Mouse (Mus musculus) liver, embryonic 12.5 days (tissue): ENCODE measurements around the gene Sulf2. TPM values are rescaled to one million over a fixed set of nuclear protein-coding genes. Genes with fewer than 3 reads are reported as not detected.

Experiments
- ATAC-seq: fragments of 200-750 bp; cut with Nextera tagmentation; 2 replicates; pipeline ENCODE4 v1.8.0; 2017; ENCODE audit warnings: moderate number of reproducible peaks, mild to moderate bottlenecking, moderate library complexity
- H3K27ac ChIP-seq: fragments of 300-500 bp; sonication (generic); 2 replicates; pipeline ENCODE4 v1.5.1; 2016; ENCODE audit warnings: mild to moderate bottlenecking
- H3K27me3 ChIP-seq: fragments of 300-500 bp; sonication (generic); replicated peaks from 2 replicates; pipeline ENCODE4 v1.6.1; 2016; ENCODE audit warnings: mild to moderate bottlenecking, moderate library complexity
- H3K36me3 ChIP-seq: fragments of 300-500 bp; sonication (generic); 2 replicates; pipeline ENCODE4 v1.6.1; 2016; ENCODE audit warnings: mild to moderate bottlenecking, moderate library complexity
- H3K4me1 ChIP-seq: fragments of 300-500 bp; sonication (generic); 2 replicates; pipeline ENCODE4 v1.6.1; 2016
- H3K4me2 ChIP-seq: fragments of 300-500 bp; sonication (generic); 2 replicates; pipeline ENCODE4 v1.6.1; 2016; ENCODE audit warnings: mild to moderate bottlenecking, moderate library complexity
- H3K4me3 ChIP-seq: fragments of 300-500 bp; sonication (generic); 2 replicates; pipeline ENCODE4 v1.5.1; 2016; ENCODE audit warnings: mild to moderate bottlenecking, moderate library complexity
- H3K9ac ChIP-seq: fragments of 300-500 bp; sonication (generic); 2 replicates; pipeline ENCODE4 v1.6.1; 2016; ENCODE audit warnings: mild to moderate bottlenecking, moderate library complexity
- H3K9me3 ChIP-seq: fragments of 300-500 bp; sonication (generic); replicated peaks from 2 replicates; pipeline ENCODE4 v1.6.1; 2016; ENCODE audit warnings: mild to moderate bottlenecking, moderate library complexity
- whole genome bisulfite sequencing: fragments of 180-500 bp; shearing (Covaris S2); methylation state at CpG from one replicate; pipeline ENCODE4 v1.1.7; 2016; ENCODE audit not compliant: insufficient replicate concordance; 5-methylcytosine and 5-hydroxymethylcytosine counted together
- polyA plus RNA-seq: library from polyadenylated mRNA; unstranded; fragments of >200 nt; fragmentation: Nextera tagmentation; extraction: Ambion mirVana; gene quantifications from 2 replicates; pipeline ENCODE4 v1.2.1, GENCODE M21; 2016

Sulf2 gene
- polyA plus RNA-seq, 1 experiment from 2014 or later = 7.5 TPM

- Histone ChIP-seq H3K27me3 (no peaks in the 10 kb centered on the region), H3K4me2 (no peak overlapping the region), H3K9me3 (no peaks in the 10 kb centered on the region), H3K4me3 (no peak overlapping the region), H3K27ac (no peak overlapping the region), H3K4me1 (peaks cover 34% of the 10 kb centered on the region), H3K9ac (no peak overlapping the region), H3K36me3 (no peaks in the 10 kb centered on the region)
- WGBS = 65% methylated on average over 3 of the region's 3 CpGs
- ATAC-seq = no peak
Observed at GRCm38 (mm10) chr2:166034967-166035490, 120.4 kb downstream of the Sulf2 start.

- Histone ChIP-seq H3K4me3 (no peak overlapping the region), H3K27ac (no peak overlapping the region), H3K36me3 (no peaks in the 10 kb centered on the region), H3K4me2 (no peak overlapping the region), H3K9ac (no peak overlapping the region), H3K9me3 (no peaks in the 10 kb centered on the region), H3K27me3 (no peaks in the 10 kb centered on the region), H3K4me1 (peaks cover 42% of the 10 kb centered on the region)
- ATAC-seq = no peak
- 70% methylated on average over 5 of the region's 5 CpGs for WGBS
Observed at GRCm38 (mm10) chr2:166032628-166033027, 122.8 kb downstream of the Sulf2 start.

- Histone ChIP-seq H3K4me3 (peak overlapping the region; percentile 25), H3K27me3 (no peaks in the 10 kb centered on the region), H3K36me3 (no peaks in the 10 kb centered on the region), H3K27ac (peak overlapping the region; percentile 65), H3K4me1 (peaks cover 42% of the 10 kb centered on the region), H3K9ac (peak overlapping the region; percentile 12; the same call in 1 of the 2 replicates), H3K9me3 (no peaks in the 10 kb centered on the region), H3K4me2 (peak overlapping the region; percentile 63)
- peak; percentile 63 for ATAC-seq
- 40% methylated on average over 7 of the region's 7 CpGs for WGBS
Observed at GRCm38 (mm10) chr2:166031120-166031929, 124.1 kb downstream of the Sulf2 start.

- Histone ChIP-seq H3K9ac (no peak overlapping the region), H3K4me1 (peaks cover 41% of the 10 kb centered on the region)
- no peak for ATAC-seq
Observed at GRCm38 (mm10) chr2:166030256-166030995, 125.0 kb downstream of the Sulf2 start.

GRCm38 (mm10) chr2:166029232-166029631 lies 126.2 kb downstream of the Sulf2 start:
- ATAC-seq = no peak
- H3K4me2 ChIP-seq = no peak overlapping the region
- H3K4me1 ChIP-seq = peaks cover 34% of the 10 kb centered on the region
- no peak overlapping the region for H3K4me3 ChIP-seq
- H3K9ac ChIP-seq = no peak overlapping the region
- H3K27me3 ChIP-seq = no peaks in the 10 kb centered on the region
- H3K36me3 ChIP-seq = no peaks in the 10 kb centered on the region
- 50% methylated on average over 4 of the region's 4 CpGs for WGBS
- H3K27ac ChIP-seq = no peak overlapping the region
- H3K9me3 ChIP-seq = no peaks in the 10 kb centered on the region

More at GRCm38 (mm10) chr2:166030256-166030995, 125.0 kb downstream of the Sulf2 start:
- WGBS = 9% methylated on average over 13 of the region's 13 CpGs
- Histone ChIP-seq H3K4me2 (peak overlapping the region; percentile 63), H3K36me3 (no peaks in the 10 kb centered on the region), H3K4me3 (peak overlapping the region; percentile 25; the same call in 1 of the 2 replicates), H3K9me3 (no peaks in the 10 kb centered on the region), H3K27ac (peak overlapping the region; percentile 58), H3K27me3 (no peaks in the 10 kb centered on the region)

GRCm38 (mm10) chr2:166027834-166028233 lies 127.6 kb downstream of the Sulf2 start:
- Histone ChIP-seq H3K36me3 (no peaks in the 10 kb centered on the region), H3K4me2 (no peak overlapping the region), H3K4me1 (peaks cover 38% of the 10 kb centered on the region), H3K27me3 (no peaks in the 10 kb centered on the region), H3K27ac (no peak overlapping the region), H3K4me3 (no peak overlapping the region), H3K9me3 (no peaks in the 10 kb centered on the region), H3K9ac (no peak overlapping the region)
- 77% methylated on average over 3 of the region's 3 CpGs for WGBS
- no peak for ATAC-seq

- Histone ChIP-seq H3K36me3 (no peaks in the 10 kb centered on the region), H3K4me3 (no peak overlapping the region), H3K27ac (no peak overlapping the region), H3K4me1 (peaks cover 38% of the 10 kb centered on the region), H3K4me2 (no peak overlapping the region), H3K9me3 (no peaks in the 10 kb centered on the region), H3K9ac (no peak overlapping the region), H3K27me3 (no peaks in the 10 kb centered on the region)
- no peak for ATAC-seq
- 64% methylated on average over 5 of the region's 5 CpGs for WGBS
Observed at GRCm38 (mm10) chr2:166025943-166026342, 129.5 kb downstream of the Sulf2 start.

GRCm38 (mm10) chr2:166024621-166025020 lies 130.8 kb downstream of the Sulf2 start:
- WGBS = 65% methylated on average over 4 of the region's 4 CpGs
- Histone ChIP-seq H3K9ac (no peak overlapping the region), H3K4me1 (peaks cover 30% of the 10 kb centered on the region)

GRCm38 (mm10) chr2:166024079-166024478 lies 131.4 kb downstream of the Sulf2 start:
- Histone ChIP-seq H3K4me3 (no peak overlapping the region), H3K27me3 (no peaks in the 10 kb centered on the region), H3K36me3 (no peaks in the 10 kb centered on the region), H3K4me2 (no peak overlapping the region), H3K9ac (no peak overlapping the region), H3K27ac (no peak overlapping the region), H3K9me3 (no peaks in the 10 kb centered on the region), H3K4me1 (peaks cover 27% of the 10 kb centered on the region)
- no peak for ATAC-seq
- 59% methylated on average over 3 of the region's 3 CpGs for WGBS

More at GRCm38 (mm10) chr2:166024621-166025020, 130.8 kb downstream of the Sulf2 start:
- no peak overlapping the region for H3K4me3 ChIP-seq
- H3K36me3 ChIP-seq = no peaks in the 10 kb centered on the region
- H3K4me2 ChIP-seq = no peak overlapping the region
- no peaks in the 10 kb centered on the region for H3K27me3 ChIP-seq
- H3K9me3 ChIP-seq = no peaks in the 10 kb centered on the region
- no peak for ATAC-seq
- no peak overlapping the region for H3K27ac ChIP-seq

Other genes with a start within 250 kb of the Sulf2 start
- gene Ncoa3, start 163.0 kb downstream of the Sulf2 start, polyA plus RNA-seq = 8.1 and 8.3 TPM in 2 replicates